Mouse (Mus musculus) heart, embryonic 13.5 days (tissue): ENCODE measurements around the gene A26c2. TPM values are rescaled to one million over a fixed set of nuclear protein-coding genes. Genes with fewer than 3 reads are reported as not detected.

Experiments used
- ATAC-seq: fragments of 200-750 bp; cut with Nextera tagmentation; 2 replicates; pipeline ENCODE4 v1.8.0; 2017; ENCODE audit warnings: moderate TSS enrichment; ENCODE audit not compliant: insufficient number of reproducible peaks, low FRiP score, low TSS enrichment; ENCODE audit errors: extremely low read depth
- H3K27ac ChIP-seq: fragments of 300-500 bp; sonication (generic); replicated peaks from 2 replicates; pipeline ENCODE4 v1.5.1; 2015; ENCODE audit warnings: moderate library complexity, mild to moderate bottlenecking, inconsistent platforms
- H3K27me3 ChIP-seq: fragments of 300-500 bp; sonication (generic); replicated peaks from 2 replicates; pipeline ENCODE4 v1.6.1; 2015; ENCODE audit warnings: mild to moderate bottlenecking, inconsistent platforms
- H3K36me3 ChIP-seq: fragments of 300-500 bp; sonication (generic); 2 replicates; pipeline ENCODE4 v1.6.1; 2015; ENCODE audit warnings: mild to moderate bottlenecking, inconsistent platforms
- H3K4me1 ChIP-seq: fragments of 300-500 bp; sonication (generic); 2 replicates; pipeline ENCODE4 v1.6.1; 2015; ENCODE audit warnings: inconsistent platforms
- H3K4me2 ChIP-seq: fragments of 300-500 bp; sonication (generic); 2 replicates; pipeline ENCODE4 v1.6.1; 2015; ENCODE audit warnings: inconsistent platforms, mild to moderate bottlenecking, moderate library complexity
- H3K4me3 ChIP-seq: fragments of 300-500 bp; sonication (generic); 2 replicates; pipeline ENCODE4 v1.5.1; 2015; ENCODE audit warnings: moderate library complexity, mild to moderate bottlenecking, inconsistent platforms
- H3K9ac ChIP-seq: fragments of 300-500 bp; sonication (generic); 2 replicates; pipeline ENCODE4 v1.6.1; 2015; ENCODE audit warnings: inconsistent platforms, mild to moderate bottlenecking, moderate library complexity
- H3K9me3 ChIP-seq: fragments of 300-500 bp; sonication (generic); 2 replicates; pipeline ENCODE4 v1.6.1; 2016; ENCODE audit warnings: inconsistent platforms
- WGBS: fragments of 180-500 bp; shearing (Covaris S2); methylation state at CpG from one replicate; pipeline ENCODE4 v1.1.7; 2015; ENCODE audit warnings: mixed read lengths; 5-methylcytosine and 5-hydroxymethylcytosine counted together
- polyA plus RNA-seq: library from polyadenylated mRNA; unstranded; fragments of >200 nt; fragmentation: Nextera tagmentation; extraction: Ambion mirVana; gene quantifications from 2 replicates; pipeline ENCODE4 v1.2.1, GENCODE M21; 2015

Gene A26c2
- polyA plus RNA-seq = not detected in 2 replicates

DNA sequence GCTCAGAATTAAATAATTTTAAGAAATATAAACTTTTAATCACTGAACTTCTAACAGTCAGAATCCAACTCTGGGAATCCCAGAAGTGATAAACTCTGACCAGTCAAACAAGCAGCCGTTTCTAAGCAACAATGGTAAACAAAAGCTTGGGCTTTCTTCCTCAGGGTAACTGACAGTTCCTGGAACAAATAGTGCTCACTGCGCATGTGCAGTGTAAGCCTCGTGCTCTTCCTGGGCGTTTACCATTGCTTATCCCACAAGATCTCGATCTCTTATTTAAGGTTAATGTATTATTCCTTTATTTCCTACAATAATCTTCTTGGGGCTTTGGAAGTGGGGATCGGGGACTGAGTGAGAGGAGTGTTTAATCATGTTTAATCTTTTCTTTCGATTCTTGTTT is at the start of gene A26c2:
Gene A26c2 (minus strand): TSS at position 101 of the 400 bp plus-strand sequence.
- no peak within 1 kb of the TSS for H3K4me2 ChIP-seq
- 66% methylated on average over 7 of the region's 7 CpGs for WGBS
- H3K4me3 ChIP-seq = no peak within 1 kb of the TSS
- no peak within 1 kb of the TSS for H3K9ac ChIP-seq
- H3K9me3 ChIP-seq = peaks cover 17% of the 10 kb centered on the region; the same call in 1 of the 2 replicates
- ATAC-seq = no peak
- H3K27me3 ChIP-seq = no peaks in the 10 kb centered on the region
- no peak within 1 kb of the TSS for H3K27ac ChIP-seq
- no peaks in the 10 kb centered on the region for H3K4me1 ChIP-seq
- no peaks in the 10 kb centered on the region for H3K36me3 ChIP-seq

DNA sequence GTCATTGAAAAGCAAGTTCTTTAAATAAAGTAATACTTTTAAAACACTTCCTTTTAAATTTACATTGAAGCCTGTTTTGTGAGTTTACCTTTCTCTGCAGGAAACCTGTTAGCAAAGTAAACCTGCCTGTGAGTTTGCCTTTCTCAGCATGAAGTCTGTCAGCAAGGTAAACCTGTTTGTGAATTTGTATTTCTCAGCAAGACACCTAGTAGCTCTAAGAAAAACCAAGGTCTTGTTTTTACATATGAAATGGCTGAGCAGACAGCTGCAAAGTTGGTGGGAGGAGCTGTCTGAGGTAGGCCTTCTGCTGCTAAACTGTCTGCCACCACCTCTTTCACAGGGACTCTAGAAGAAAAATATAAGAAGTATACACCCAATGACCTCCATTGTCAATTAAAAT is 28.0 kb upstream of the A26c2 start:
- Histone ChIP-seq H3K9me3 (peaks cover 32% of the 10 kb centered on the region), H3K36me3 (no peaks in the 10 kb centered on the region), H3K27ac (no peak overlapping the region), H3K4me2 (no peak overlapping the region), H3K4me3 (no peak overlapping the region), H3K27me3 (no peaks in the 10 kb centered on the region), H3K9ac (no peak overlapping the region), H3K4me1 (no peaks in the 10 kb centered on the region)
- no peak for ATAC-seq
